Mouse (Mus musculus): Measurements from ENCODE around the gene Efemp1.

The Efemp1 gene

GRCm38 (mm10) chr11:28853102-28853800, at the start of gene Efemp1:
Efemp1 (plus strand) TSS chr11:28853204.
- peak; percentile 73 to 78 for DNase-seq

DNA sequence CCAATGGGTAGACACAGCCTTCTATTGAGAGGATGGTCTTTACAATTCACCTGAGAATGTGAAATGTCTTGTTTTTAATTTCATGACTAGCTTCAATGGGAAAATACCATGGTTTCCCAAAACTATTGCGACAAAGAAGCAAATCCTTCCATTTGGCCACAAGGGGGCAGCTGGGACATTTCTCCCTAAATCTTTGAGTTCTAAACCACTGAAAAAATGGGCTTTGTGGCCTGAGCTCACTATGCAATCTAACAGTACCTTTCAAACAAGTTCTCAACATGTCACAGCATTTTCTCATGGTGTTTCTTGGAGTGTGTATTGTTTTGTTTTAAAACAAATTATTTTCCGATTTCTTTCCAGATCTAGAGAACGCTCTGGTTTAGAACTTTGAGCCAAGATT, 44.3 kb upstream of the Efemp1 start:
- peak; percentile 26 to 45 for DNase-seq

GRCm38 (mm10) chr11:28811874-28812273, 41.1 kb upstream of the Efemp1 start:
- DNase-seq, result peak in 1 of 2 experiments; percentile 14

DNA sequence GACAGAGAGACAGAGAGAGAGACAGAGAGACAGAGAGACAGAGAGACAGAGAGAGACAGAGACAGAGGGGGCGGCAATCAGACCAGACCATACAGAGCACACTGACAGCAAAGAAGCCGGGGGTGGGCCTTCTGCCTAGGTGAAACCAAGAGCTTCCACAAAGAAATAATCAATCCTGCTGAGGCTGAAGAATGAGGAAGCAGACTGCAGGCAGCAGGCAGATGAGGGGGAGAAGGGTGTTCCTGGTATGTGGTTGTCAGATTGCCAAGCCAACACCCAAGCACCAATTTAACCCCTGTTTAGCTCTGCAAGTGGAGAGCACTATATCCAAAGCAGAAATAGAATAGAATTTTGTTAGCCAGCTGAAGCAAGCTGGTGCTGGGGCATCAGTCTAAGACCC, 40.4 kb upstream of the Efemp1 start:
- DNase-seq, result peak; percentile 39

GRCm38 (mm10) chr11:28817405-28817804, 35.6 kb upstream of the Efemp1 start:
- peak; percentile 46 to 54 for DNase-seq

DNA sequence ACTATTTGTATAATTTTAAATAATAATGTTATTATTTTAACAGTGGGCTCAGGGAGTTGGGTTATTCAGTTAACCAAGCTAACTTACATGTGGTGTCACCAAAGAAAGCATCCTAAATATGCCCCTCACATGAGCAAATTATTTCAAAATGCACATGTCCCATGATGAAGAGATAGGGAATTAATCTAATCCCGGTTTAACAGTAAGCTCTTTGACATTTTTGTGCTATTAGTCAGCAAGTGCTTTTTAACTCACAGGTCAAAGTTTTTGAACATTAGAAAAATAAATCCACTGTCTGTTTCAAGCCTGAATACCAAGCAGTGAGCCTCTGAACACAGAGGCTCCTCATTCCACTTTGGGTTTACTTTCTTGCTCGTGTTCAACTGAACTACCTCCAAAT, 26.1 kb upstream of the Efemp1 start:
- no peak for DNase-seq

GRCm38 (mm10) chr11:28833809-28834208, 19.2 kb upstream of the Efemp1 start:
- DNase-seq, result peak in 1 of 2 experiments; percentile 65

DNA sequence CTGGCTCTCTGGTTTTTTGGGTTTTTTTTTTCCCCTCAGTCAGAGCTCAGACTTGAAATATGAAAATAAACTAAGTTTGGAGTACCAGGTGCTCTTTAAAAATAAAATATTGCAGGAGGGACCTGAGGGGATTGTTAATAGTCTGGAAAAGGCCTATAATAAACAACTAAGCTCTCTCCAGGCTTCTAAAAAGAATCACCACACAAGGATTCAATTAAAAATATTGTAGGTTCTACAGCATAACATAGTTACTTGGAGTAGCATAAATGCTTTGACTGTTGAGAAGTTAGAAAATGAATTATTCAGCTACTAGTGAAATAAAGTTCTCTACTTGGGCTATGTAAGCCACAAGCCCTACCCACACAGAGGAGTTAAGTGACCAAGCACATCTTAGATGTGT, 17.9 kb upstream of the Efemp1 start:
- no peak for DNase-seq

GRCm38 (mm10) chr11:28849841-28850240, 3.2 kb upstream of the Efemp1 start:
- no peak for DNase-seq

DNA sequence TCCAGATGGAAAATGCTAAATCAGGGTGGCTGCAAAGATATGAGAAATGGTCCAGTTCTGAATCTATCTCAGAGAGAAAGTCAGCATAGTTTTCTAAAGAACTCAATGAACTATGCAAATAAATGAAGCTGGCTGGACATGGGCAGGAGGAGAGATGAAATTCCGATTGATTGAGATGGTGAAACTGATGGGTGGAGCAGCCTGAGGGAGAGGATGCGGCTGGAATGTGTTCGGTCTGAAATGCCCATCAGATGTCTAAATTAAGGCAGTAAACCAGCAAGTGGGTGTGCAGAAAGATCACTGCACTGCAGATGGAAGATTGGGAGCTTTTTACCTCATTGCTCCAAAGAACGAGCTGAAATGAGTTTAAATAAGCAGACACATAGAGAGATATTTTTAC, 1.4 kb upstream of the Efemp1 start:
- peak in 1 of 2 experiments; percentile 5 for DNase-seq

- DNase-seq, result peak in 1 of 2 experiments; percentile 6
Observed at GRCm38 (mm10) chr11:28852361-28852919, 564 bp upstream of the Efemp1 start.

- peak; percentile 54 to 72 for DNase-seq
Observed at GRCm38 (mm10) chr11:28859125-28859524, 6.1 kb downstream of the Efemp1 start.

DNA sequence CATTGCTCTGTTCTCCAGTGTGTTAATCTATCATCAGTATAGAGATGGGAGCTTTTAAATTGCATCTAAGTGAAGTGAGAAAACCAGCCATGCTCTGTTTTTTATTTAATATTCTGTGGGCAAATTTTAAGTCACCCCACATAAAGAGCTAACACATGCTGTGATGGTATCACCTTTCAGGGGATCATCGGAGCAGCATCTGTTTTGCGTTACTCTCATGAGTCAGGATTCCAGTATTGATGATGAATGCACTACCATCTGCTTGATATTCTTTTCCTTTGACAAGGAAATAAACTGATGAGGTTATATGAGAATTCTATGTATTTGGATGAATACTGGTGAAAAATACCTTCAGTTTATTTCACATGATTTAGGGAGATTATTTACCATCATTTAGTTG, 16.1 kb downstream of the Efemp1 start:
- DNase-seq, result no peak

DNA sequence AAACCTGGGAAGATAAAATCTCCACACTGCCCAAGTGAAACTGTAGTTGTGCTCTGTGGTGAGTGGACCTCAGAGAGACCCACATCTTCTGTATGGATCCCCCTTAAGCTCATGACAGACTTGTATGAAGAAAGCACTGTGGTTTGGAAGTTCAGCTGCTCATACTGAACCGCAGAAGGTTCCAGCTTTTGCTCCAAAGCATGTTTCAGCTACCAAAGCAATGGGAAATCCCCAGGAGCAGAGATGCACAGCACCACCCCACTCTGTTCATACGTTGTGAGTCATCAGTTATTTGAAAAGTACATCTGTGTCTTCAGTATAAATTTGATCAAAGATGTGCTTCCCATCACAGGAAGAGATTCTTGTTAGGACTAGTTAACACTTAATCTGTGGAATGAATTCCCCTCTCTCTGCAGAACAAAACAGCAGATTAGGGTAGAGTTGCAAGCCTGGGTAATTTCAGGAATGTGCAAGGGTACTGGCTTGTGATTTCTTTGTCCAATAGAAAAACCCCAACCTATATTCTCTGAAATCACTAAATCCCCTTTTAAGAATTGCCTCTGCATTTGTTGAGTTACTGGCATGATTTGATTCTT, 28.5 kb downstream of the Efemp1 start:
- DNase-seq, result no peak

- no peak for DNase-seq
Observed at GRCm38 (mm10) chr11:28883106-28883505, 30.1 kb downstream of the Efemp1 start.

GRCm38 (mm10) chr11:28889538-28889937, 36.5 kb downstream of the Efemp1 start:
- DNase-seq, result no peak

- DNase-seq, result no peak
Observed at GRCm38 (mm10) chr11:28891515-28891914, 38.5 kb downstream of the Efemp1 start.

DNA sequence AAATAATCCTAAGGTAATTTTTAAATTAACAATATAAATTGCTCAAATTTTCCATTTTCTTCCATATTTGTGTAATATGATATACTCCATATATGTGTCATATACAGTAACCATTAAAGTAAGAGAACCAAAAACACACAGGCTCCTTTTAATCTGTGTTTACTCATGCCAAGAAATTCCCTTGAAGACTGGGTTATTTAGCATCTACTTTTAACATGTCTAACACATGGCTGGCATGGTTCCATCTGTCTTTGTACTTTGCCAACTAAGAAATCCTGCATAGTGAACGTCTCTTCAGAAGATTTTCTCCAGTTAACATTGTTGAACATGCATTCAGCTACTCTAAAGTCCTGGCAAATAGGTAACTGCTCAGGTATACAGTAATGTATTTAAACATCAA, 46.4 kb downstream of the Efemp1 start:
- DNase-seq, result no peak

DNA sequence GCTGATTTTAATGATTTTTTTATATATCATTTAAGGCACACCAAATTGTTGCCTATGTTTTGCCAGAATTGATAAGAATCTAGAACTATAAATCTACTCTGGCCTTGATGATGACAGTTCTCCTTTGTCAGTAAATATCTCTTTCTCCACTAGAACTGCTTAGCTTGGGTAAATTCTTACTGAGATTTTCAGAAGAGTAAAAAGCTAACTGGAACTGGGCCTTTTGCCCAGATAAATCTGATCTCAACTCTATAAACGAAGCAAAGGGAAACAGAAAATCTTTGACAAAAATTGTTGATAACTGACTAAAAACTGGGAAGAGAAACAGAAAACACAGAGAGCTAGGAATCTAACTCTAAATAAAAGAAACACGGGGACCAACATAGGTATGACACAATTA, 51.6 kb downstream of the Efemp1 start:
- DNase-seq, result no peak

- peak; percentile 13 to 54 for DNase-seq
Observed at GRCm38 (mm10) chr11:28906288-28906687, 53.3 kb downstream of the Efemp1 start.

DNA sequence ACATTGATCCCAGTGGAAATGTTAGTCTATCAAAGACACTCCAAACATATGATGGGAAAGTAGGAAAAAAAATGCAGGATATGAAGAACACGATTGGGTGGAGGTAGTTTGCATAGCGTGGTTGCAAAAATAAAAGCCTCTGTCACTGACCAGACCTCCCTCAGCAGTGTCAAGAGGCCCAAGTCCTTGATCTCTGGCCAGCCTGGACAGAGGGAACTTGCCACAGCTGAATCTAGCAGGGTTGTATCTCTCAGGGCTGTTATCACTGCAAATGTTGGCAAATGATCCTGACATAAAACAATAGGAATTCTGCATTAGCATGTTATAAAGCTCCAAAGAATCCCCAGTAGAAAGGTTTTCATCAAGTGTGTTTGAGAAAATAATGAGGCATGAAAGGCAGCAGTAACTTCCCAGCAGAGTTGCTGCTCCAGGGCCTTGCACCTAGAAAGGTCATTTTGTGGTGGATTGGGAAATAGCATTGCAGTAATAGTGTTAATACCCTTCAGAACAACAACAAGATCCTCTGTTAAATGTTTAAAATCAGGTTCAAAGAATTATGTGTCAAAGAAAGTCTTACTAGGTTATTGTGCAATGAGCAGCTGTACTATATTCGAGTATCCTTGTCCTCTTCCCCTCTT, 56.0 kb downstream of the Efemp1 start:
- DNase-seq, result peak; percentile 10 to 31

- DNase-seq, result no peak
Observed at GRCm38 (mm10) chr11:28912469-28913138, 59.6 kb downstream of the Efemp1 start.

DNA sequence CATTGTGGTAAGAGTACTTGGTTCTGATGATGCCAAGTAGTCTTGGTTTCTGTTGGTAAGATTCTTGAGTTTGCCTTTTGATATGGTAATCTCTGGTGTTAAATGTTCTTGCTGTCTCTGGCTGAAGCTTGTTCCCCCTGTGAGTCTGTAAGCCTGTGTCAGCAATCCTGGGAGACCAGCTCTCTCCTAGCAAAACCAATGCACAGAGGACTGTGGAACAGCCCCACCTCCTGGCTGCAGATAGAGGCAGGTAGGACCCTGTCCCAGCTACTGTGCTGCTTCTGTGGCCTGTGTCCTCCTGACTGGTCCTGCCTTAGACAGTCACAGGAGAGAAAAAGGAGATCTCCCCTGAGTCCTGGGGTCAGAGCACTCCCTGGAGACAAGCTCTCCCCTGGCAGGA, 81.4 kb downstream of the Efemp1 start:
- no peak for DNase-seq

Data from lung, adult 18-20 months (tissue).